Mouse (Mus musculus) thymus, postnatal 25 days (tissue): Measurements from ENCODE around the gene Nudt16l1.

Source experiments
- DNase-seq: peaks from one replicate; pipeline ENCODE4 v3.0.0; 2022

Nudt16l1 gene

DNA sequence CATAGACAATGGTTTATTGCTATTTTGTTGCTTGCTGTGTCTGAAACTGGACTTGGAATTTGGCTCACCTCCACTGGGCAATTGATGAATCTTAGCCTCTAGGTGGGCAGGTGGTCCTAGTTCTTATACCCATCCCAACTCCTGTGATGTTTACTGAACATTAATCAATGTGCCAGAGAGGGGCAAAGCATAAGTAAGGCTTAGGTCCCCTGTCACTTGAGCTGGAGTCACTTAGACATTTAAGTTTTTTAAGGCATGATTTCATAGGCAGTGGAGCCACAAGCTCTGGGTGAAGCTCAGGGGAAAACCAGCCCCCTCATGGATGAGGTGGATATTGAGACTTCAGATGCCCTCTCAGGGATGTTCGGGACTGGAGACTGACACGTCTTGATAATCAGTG is at the start of gene Nudt16l1:
Nudt16l1 (plus strand) TSS at position 301 of the 400 bp plus-strand sequence.
- DNase-seq = no peak

- no peak for DNase-seq
These were observed 48.3 kb upstream of the Nudt16l1 start for GRCm38 (mm10) chr16:4890201-4890709.

- DNase-seq = no peak
These were observed 46.4 kb upstream of the Nudt16l1 start for GRCm38 (mm10) chr16:4892171-4892570.

GRCm38 (mm10) chr16:4894201-4894908 is 44.2 kb upstream of the Nudt16l1 start:
- DNase-seq = no peak

DNA sequence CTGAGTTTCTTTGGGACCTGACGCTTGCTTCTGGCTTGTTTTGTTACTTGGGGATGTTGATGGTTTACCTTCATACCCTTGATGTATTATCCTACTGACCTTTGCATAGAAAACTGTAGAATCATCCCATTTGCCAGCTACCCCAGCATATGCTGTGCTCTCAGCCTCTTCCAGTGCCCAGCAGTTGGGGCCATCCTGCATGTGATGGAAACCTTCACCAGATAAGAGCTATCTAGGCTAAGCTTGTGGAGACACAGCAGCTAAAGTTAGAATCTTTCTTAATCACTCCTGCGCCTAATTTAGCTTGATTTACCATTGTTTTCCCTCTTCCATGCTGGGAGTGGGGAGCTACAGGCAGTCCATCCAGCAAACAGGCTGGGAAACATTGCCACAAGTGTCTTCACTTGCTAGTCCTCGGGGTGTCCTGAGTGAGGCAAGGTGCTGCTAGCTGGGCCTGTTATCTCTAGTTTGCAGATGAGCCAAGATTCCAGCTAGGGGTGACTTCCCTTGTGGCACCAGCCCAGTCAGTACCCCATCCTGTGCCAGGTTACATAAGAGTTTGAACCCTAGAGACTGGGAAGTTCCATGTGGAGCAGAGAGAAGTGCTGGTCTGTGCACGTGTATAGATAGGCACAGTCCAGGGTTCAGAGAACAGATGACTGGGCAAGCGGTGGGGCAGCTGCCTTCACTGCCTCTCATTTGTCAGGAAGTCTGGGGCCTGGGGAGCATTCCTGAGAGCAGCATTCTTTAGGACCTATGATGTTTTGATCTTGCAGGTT is 42.1 kb upstream of the Nudt16l1 start:
- DNase-seq = no peak

GRCm38 (mm10) chr16:4897146-4897730 is 41.3 kb upstream of the Nudt16l1 start:
- no peak for DNase-seq

DNA sequence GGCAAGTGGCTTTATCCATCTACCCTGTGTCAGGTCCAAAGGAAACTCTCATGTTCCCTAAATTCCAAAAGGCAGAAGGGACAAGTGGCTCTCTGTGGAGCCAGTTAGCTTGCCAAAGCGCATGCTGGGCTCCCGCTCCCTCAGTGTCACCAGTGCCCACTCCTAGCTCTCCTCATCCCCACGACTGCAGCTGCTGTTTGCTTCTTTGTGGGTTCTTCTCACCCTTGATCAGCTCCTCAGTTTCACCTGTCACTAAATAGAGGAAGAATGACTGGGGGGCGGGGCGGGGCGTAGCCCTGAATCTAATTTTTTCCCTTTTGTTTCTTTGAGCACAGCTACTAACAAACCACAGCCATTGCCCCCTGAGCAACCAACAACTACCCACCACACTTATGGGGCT is 39.7 kb upstream of the Nudt16l1 start:
- peak; percentile 35 for DNase-seq

DNA sequence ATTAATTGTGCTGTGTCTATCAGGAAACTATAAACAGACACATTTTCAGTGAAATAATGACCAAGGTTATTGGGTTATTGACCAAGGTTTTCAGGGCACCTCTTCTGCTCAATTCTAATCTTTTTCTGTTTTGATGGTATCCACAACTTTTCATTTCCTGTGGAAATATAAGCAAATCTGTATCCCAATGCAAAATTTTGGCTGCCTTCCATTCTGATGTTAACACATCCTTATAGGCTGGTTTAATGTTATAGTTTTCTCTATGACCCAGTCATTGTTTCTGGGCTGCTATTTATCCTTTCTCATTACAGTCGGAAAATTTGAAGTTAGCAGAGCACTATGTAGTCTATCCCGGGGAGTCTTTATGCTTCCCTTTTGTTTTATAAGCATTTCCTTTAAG is 38.9 kb upstream of the Nudt16l1 start:
- no peak for DNase-seq

DNA sequence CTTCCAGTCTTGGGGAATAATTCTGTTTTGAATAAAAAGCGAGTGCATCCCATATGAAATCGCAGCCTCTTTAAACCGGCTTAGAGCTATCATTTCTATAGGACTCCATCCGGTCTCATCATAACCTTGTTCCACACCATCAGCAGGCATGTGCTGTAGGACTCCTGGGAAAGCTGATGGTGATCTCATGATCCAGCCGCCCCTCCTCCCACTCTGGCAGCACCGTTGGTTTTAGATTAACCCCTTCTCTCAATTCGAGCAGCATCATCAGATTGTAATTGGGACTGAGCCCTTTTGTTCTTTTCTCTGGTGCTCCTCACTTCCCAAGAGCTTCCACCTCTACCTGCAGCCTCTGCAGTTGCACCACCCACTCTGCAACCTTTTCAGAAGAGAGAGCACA is 37.4 kb upstream of the Nudt16l1 start:
- DNase-seq = no peak

GRCm38 (mm10) chr16:4902390-4902789 is 36.2 kb upstream of the Nudt16l1 start:
- DNase-seq = no peak

- no peak for DNase-seq
These were observed 35.0 kb upstream of the Nudt16l1 start for GRCm38 (mm10) chr16:4903491-4904102.

- no peak for DNase-seq
These were observed 33.7 kb upstream of the Nudt16l1 start for GRCm38 (mm10) chr16:4904878-4905277.

DNA sequence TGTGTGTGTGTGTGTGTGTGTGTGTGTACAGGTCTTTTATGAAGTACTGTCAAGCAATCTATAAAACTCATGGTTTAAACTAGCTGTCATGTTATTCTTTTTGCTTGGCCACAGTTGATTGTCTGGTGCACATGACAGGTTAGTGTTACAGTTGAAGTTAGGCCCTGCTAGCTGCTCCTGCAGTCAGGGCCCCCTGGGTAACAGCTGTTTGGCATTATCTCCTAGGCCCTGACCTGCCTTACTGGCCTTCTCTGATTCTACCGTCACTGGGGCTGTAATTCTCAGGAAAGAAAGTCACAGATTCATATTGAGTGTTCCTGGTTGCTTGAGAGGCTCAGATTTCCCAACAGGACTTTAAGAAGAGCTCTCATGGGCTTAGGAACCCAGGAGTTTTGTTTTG is 33.0 kb upstream of the Nudt16l1 start:
- no peak for DNase-seq

GRCm38 (mm10) chr16:4906559-4906958 is 32.0 kb upstream of the Nudt16l1 start:
- no peak for DNase-seq

- DNase-seq = no peak
These were observed 31.2 kb upstream of the Nudt16l1 start for GRCm38 (mm10) chr16:4907386-4907785.

GRCm38 (mm10) chr16:4907972-4908371 is 30.6 kb upstream of the Nudt16l1 start:
- no peak for DNase-seq

GRCm38 (mm10) chr16:4909745-4910144 is 28.8 kb upstream of the Nudt16l1 start:
- peak; percentile 26 for DNase-seq

DNA sequence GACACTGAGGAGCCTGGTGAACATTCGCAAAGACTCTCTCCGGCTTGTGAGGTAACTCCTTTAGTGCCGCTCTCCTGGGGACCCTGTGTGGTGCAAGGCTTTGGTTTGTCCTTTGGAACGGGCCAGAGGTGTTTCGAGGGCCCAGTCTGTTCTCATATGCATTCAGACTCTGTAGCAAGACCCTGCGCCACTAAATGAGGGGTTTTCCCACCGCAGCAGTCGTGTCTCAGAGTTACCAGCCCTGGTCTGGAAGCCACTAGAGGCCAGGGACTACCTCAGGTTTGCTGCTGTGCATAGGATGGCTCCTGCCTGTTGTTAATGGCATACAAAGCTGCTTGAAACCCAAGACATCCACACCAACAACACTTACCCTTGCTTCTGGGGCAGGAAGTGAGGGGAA is 27.8 kb upstream of the Nudt16l1 start:
- no peak for DNase-seq

- DNase-seq = no peak
These were observed 26.4 kb upstream of the Nudt16l1 start for GRCm38 (mm10) chr16:4912074-4912648.

DNA sequence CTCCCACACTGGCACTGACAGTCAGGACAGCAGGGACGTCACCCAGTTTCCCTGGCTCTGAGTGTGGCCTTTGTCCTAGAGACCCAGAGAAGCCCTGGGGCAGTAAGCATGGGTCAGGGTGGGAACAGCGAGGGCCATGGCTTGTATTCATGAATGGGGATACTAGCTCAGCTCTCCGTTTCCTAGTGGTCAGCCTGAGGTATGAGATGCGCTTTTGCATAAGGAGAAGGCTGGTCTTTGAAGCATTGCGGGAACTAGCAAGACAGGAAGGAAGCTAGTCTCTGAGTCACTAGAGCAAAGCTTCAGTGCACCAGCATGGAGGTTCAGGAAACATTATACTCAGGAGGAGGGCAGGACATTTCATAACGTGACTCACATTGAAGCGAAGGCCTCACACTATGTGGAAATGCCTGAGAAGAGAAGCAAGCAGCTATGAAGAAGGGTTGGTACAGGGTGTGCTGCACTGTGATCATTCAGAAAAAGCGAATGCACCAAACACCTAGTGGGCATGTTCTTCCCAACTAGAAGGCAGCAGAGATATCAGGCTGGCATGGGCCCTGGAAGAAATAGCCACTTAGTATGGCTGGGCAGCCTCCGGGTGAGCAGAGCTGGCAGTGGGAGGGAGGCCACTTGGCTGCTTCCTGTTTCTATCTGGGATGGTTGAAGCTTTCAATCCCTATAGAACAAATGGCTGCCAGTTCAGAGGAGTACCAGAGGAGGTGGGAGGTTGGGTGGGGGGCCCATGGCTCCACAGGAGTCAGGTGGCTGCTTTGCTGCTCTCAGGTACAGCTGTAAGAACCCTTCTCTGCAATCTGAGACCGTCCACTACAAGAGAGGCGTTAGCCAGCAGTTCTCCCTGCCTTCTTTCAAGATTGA is 25.4 kb upstream of the Nudt16l1 start:
- DNase-seq = no peak

GRCm38 (mm10) chr16:4913783-4914735 is 24.5 kb upstream of the Nudt16l1 start:
- DNase-seq = peak; percentile 82
